Mouse (Mus musculus) T-cell, adult 2 months (primary cell): ENCODE results near the gene Rbm25.
"Not testable (repeated sequence)": the region's sequence is repeated elsewhere in the genome, so short reads cannot be mapped to it uniquely, and the experiment has no call there.

Source experiments
- DNase-seq: peaks from one replicate; pipeline ENCODE4 v3.0.0; 2022; ENCODE audit warnings: low spot score

Gene Rbm25

DNA sequence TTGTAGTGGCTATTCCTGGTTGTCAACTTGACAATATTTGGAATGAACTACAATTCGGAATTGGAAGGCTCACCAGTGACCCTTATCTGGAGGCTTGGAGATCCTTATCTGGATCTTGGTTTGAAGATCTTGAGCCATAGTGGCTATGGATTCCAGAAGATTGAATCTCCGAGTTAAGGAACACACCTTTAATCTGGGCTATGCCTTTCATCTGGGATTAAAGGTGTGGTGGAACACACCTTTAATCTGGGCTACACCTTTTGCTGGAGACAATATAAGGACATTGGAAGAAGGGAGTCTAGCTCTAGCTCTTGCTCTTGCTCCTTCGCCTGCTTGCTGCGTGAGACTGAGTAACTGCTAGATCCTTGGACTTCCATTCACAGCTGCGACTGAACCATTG is at the start of gene Rbm25:
Rbm25 (plus strand) TSS at position 301 of the 400 bp plus-strand sequence.
- DNase-seq = not testable (repeated sequence)

DNA sequence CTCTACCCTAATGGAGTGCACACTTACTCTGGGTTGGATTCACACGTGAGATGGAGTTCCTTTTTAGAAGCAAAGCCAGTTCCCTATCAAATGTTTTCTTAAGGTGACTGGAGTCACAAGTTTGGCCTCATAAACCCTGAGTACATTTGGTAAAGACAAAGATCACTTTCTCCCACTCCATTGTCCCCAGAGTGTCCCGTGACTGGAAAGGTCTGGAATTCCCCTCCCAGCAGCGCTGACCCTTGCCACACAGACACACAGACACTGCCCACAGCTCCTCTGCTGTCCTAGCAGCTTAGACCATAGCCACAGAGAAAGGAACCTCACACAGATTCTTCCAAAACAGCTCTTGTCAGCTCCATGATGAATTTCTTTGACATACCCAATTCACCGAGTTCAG is 48.9 kb upstream of the Rbm25 start:
- DNase-seq = no peak

DNA sequence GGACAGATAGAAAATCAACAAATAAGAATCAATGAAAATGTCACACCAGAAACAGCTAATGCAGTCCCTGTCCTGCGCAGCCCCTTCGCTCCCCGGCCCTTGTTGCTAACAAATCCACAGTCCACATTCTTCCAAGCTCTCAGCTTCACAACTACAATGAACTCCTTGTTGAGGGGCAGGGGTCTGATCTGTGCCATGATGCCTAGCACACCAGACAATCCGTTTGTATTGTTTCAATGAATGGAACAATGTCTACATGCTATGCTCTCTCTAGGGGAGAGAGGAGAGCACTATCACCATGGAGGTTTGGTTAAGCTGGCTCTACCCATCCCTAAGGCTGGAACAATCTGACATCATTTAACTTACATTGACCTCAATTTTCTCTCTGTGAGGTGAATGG is 48.3 kb upstream of the Rbm25 start:
- DNase-seq = no peak

- no peak for DNase-seq
Observed at GRCm38 (mm10) chr12:83586628-83587027, 44.4 kb upstream of the Rbm25 start.

DNA sequence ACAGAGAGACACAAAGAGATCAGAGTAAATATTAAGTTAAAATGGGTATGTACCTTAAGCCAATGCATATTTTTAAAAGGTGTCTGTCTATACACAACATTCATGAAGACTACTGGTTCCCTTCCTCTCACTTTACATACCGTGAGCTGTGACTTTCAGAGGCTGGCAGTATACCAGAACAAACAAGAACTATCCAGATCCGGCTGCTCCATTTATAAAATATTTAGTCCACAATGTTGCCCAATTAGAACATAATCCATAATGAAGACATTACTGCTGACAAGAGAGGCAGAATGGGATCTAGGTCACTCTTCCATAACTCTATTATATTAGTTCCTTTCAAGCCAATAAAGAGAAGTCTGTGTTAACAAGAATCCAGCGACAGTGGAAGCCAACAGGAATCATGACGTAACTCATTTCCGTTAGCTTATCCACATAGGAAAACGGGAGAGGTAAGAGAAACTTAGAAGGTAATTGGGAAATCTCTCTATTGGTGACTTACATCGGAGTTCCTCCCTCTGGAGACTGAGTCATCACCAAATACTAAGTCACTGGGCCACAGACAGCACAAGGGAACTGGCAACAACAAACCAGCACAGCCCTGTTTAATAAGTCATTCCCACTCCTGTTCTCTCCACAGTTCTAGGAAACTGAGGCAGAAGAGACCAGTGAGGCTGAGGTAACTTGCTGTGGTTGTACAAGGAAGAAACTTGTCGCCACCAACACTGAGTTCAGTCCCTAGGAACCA is 39.1 kb upstream of the Rbm25 start:
- no peak for DNase-seq

- DNase-seq = no peak
Observed at GRCm38 (mm10) chr12:83594454-83595040, 36.5 kb upstream of the Rbm25 start.

DNA sequence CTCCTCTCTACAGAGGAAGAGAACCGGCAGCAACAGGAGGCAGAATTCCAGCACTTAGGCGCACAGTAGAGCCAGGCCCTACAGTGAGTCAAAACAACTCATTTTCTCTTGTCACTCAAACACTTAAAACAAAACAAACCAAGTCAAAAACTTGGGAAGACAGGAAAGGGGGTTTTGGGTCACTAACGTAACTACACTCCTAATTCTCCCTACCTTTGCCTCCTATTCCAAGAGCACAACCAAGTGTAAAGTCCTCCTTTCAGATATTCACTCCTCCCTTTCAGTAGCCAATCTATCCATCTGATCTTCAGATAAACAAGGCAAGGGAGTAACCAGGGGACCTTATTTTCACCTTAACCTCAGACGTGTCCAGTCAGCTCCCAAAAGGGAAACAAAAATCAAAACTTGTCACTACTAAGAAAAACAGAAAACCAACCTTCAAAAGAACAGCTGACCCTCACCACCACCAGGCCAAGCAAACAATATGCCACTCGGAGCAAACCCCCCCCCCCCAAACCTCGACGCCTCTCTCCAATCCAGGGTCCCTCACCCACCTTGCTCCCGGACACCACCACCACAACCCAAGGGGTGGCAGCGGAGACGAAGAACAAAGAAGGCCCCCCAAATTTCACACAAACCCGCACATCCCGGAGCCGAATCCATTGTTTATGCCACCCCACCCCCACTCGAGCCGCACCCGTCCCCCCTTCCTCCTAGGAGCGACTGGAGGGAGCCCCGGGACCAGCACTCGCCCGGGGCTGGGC is 34.7 kb upstream of the Rbm25 start:
- DNase-seq = no peak

GRCm38 (mm10) chr12:83597025-83597501 is 34.0 kb upstream of the Rbm25 start, which contains the start of gene Zfyve1:
Gene Zfyve1, minus strand, starts transcription at chr12:83597222.
- peak; percentile 93 for DNase-seq

DNA sequence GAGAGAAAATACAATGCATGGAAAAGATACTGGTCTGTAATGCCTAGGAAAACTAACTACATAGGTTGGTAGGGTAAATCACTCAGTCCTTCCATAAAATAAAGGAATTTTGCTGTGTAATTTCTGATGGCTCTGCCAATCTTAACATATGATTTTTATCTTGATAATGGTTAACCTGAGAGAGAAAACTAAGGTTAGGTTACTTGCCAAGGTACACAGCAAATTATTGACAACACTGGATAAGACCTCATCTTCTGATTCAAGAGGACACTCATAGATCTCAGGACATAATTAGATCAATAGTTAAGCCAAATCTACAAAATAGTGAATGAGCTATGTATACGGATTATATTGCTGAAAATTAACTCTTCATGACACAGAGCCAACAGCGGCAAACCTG is 33.2 kb upstream of the Rbm25 start:
- no peak for DNase-seq

DNA sequence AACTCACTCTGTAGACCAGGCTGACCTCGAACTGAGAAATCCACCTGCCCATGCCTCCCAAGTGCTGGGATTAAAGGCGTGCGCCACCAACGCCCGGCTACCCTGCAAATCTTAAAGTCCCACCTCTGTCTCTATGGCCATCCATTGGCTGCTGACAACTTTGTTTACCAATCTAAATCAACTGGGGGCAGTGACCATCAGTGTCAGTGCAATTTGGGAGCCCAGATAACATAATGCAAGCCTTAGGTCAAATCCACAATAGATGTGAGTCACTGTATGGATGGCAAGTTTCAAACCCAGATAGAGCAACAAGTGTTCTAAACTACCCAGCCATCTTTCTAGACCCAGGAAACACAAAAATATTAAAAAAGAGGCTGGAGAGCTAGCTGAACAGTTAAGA is 28.8 kb upstream of the Rbm25 start:
- DNase-seq = no peak

GRCm38 (mm10) chr12:83606411-83606810 is 24.6 kb upstream of the Rbm25 start:
- not testable (repeated sequence) for DNase-seq

- no peak for DNase-seq
Observed at GRCm38 (mm10) chr12:83617261-83617660, 13.8 kb upstream of the Rbm25 start.

GRCm38 (mm10) chr12:83618981-83619380 is 12.1 kb upstream of the Rbm25 start:
- no peak for DNase-seq

- DNase-seq = not testable (repeated sequence)
Observed at GRCm38 (mm10) chr12:83620694-83621093, 10.3 kb upstream of the Rbm25 start.

DNA sequence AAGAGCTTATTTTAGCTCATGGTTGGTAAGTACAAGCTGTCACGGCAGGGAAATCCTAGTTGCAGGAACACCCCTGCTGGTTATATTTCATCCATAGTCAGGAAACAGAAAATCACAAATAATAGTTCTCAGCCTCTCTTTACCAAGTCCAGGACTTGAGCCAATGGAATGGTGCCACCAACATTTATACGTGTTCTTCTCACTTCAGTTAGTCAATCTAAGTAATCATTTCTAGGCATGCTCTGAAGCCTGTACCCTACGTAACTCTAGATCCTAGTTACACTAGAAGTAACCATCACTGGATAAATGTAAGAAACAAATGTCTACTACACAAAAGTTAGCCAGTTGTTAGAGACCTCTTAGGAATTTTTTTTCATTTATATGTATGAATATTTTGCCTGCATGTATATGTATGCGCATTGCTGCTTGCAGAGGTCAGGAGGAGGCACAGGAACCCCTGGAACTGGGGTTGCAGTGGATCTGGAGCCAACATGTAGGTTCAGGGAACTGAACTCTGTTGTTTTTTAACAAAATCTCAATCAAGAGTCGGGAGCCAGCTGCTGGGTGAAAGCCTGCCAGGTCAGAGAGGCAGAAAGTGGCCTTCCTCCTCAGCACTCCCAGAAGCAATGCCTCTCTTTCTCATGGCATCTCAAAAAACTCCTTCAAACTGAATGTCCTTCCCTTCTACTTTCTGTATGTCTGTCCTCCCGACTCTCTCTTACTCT is 8.8 kb upstream of the Rbm25 start:
- DNase-seq = no peak

- DNase-seq = no peak
Observed at GRCm38 (mm10) chr12:83624321-83624720, 6.7 kb upstream of the Rbm25 start.

DNA sequence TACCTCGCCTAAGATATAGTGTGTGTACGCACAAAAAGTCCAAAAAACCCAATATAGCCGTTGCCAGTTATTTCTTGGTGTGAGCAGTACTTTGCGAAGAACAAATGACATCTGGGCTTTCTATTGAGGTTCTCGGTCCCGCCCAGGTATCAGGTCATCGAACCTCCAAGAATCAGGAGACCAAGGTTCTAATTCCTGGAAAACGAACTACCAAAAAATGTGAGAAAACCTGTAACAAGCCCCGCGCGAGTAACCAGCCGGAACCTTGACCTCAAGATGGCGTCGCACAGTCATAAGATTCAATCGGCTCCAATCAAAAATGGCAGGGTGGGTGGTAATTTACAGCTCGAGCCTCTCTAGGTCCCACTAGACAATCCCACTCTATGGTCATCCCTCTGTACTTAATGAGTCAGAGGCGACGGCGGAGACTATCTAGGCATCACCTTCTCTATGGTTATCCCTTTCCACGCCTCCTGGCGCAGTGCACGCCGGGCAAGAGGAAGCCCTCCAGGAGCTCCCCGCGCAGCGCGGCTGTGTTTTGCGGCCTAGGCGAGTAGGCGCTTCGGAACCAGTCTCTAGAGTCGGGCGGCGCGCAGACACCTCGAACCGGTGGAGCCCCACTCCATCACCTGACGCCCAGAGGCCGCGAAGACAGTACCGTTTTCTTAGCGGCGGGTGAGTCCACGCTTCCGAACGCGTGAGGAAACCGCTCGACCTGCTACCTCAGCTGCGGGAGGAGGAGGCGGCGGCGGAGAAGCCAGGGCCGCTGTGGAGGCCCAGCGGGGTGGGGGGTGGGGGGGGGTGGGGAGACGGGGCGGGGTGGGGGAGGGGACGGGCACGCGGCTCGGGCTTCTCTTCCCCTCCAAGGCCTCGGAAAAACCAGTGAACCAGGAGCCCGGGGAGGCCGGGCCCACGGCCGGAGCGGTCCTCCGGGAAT is 975 bp downstream of the Rbm25 start:
- DNase-seq = peak; percentile 98

- DNase-seq = peak; percentile 51
Observed at GRCm38 (mm10) chr12:83632680-83633025, 1.6 kb downstream of the Rbm25 start.

DNA sequence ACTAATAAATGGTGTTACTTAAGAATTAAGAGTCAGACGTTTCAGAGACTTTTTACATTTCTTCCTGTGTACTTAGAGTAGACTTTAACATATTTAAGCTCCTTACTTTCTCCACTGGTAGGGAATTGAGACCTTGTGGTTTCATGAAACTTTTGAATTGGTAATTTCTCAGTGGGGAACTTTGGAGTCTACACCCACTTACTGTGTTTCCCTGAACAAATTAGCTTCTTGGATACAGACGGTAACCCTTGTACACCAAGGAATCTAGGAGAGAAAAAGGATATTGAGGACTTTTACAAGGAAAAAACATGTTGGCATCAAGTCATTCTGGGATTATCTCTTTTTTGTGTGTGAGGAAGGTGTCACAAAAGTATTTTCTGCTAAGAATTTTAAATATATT is 2.8 kb downstream of the Rbm25 start:
- no peak for DNase-seq

DNA sequence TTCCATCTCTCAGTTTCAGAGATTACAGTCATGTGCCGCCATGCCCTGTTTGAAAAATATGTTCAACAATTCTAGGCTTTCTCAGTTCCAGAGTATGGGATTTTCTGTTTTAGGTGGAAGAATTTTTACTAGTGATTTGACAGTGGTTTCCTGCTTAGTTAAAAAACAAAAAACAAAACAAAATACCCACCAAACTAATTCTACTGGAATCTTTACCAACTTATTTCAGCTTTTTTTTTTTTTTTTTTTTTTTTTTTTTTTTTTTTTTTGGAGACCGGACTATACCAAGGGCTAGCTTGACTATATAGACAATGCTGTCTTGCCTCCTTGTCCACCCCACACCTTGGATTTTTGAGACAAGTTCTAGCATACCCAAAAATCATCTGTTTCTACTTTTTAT is 10.2 kb downstream of the Rbm25 start:
- no peak for DNase-seq

DNA sequence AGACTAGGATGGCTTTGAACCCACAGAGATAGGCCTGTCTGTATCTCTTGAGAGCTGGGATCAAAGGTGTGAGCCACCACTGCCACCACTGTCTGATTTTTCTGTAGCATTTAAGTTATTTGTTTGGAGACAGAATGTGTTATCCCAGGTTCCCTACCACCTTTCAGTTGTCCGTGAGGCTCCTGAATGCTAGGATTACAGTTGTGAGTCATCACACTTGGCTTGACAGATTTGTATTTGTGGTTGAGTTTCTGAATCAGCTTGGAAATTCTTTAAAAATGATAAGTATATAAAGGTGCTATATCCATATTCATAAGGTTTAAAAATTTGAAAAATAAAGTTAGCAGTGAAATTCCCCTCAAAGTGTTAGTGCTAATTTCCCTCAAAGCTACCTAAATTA is 12.1 kb downstream of the Rbm25 start:
- DNase-seq = no peak
